Mouse (Mus musculus): Measurements from ENCODE around the gene Prpf38b. TPM values are rescaled to one million over a fixed set of nuclear protein-coding genes. Genes with fewer than 3 reads are reported as not detected.

Gene Prpf38b
- polyA plus RNA-seq, 1 experiment, result 19.0 TPM

DNA sequence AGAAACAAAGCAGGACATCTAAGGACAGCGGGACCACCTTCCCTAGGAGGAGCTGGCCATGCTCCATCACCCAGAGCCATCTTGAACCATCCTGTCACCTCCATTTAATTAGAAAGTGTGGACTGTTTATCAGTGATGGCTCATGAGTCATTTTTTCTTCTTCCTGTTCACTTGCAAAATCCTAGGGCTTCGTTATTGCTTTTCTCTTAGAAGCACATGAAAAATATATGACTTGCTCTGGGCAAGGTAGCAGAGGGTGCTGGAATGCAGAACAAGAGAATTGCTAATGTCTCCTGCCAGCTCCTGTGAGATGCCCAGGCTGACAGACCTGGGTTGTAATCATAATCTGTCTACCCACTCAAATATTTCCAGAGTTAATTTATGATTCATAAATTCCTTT, 50.7 kb downstream of the Prpf38b start:
- no peaks in the 10 kb centered on the region for H3K79me2 ChIP-seq (ENCODE audit: control insufficient read depth, insufficient read depth)
- no peak overlapping the region for H3K4me3 ChIP-seq
- no peak overlapping the region for H3ac ChIP-seq (ENCODE audit: control insufficient read depth, insufficient read length)
- no peak for TF ChIP-seq MYOD1 (IDR thresholded peaks at IDR 0.05; ENCODE audit: control insufficient read depth in 1 of 3, insufficient read length in 2 of 3, low read depth in 2 of 3)
- TF ChIP-seq TCF12 (IDR thresholded peaks at IDR 0.05; ENCODE audit: insufficient read depth, poor library complexity, severe bottlenecking), result no peak
- no peak for TF ChIP-seq MAX (IDR thresholded peaks at IDR 0.05; ENCODE audit: low read depth)
- no peak for TF ChIP-seq MYOG (IDR thresholded peaks at IDR 0.05; ENCODE audit: control insufficient read depth in 1 of 3, insufficient read depth in 1 of 3, insufficient read length in 2 of 3, low read depth in 2 of 3)
- TF ChIP-seq POLR2AphosphoS2 (IDR thresholded peaks at IDR 0.05; ENCODE audit: insufficient read length, low read depth), result no peak
- H3K27me3 ChIP-seq (ENCODE audit: control insufficient read depth, insufficient read depth, insufficient read length), result no peaks in the 10 kb centered on the region
- no peak overlapping the region for H3K4me2 ChIP-seq (ENCODE audit: low read depth)
- no peaks in the 10 kb centered on the region for H3K36me3 ChIP-seq (ENCODE audit: control insufficient read depth, insufficient read depth)

DNA sequence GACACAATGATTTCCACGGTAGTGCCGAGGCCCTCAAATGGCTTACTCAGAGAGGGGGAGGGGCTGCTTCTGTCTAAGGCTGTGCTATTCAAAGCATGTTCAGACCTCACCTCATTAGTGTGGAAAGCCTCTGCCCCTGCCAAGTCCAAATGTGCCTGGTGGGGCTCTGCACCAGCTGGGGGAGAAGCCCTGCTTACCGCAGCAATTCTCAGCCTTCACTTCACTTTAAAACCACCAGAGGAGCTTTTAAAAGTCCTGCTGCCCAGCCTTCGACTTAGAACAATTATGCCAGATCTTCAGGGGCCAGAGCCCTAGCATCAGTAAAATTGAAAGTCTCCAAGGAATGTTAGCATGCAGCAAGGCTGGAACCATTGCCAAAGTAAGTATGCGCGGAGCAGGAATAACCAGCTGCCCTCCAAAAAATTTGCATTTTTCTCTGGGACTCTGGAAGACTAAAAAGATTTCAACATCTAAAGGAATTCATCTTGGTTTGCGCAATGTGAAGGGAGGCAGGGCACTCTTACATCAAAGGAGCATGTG, 53.2 kb downstream of the Prpf38b start:
- TF ChIP-seq MYOD1 (IDR thresholded peaks at IDR 0.05; ENCODE audit: control insufficient read depth in 1 of 3, insufficient read length in 2 of 3, low read depth in 2 of 3) (peak in 1 of 3 experiments; percentile 43), CEBPB (IDR thresholded peaks at IDR 0.05; ENCODE audit: insufficient read depth, poor library complexity, severe bottlenecking) (peak; percentile 92), TCF3 (IDR thresholded peaks at IDR 0.05; ENCODE audit: insufficient read length, low read depth) (no peak), MYOG (IDR thresholded peaks at IDR 0.05; ENCODE audit: control insufficient read depth in 1 of 3, insufficient read depth in 1 of 3, insufficient read length in 2 of 3, low read depth in 2 of 3) (peak in 1 of 3 experiments; percentile 76)
- H3K4me2 ChIP-seq (ENCODE audit: low read depth), result peak overlapping the region; percentile 58
- H3K27me3 ChIP-seq (ENCODE audit: control insufficient read depth, insufficient read depth, insufficient read length), result no peaks in the 10 kb centered on the region

GRCm38 (mm10) chr3:108857714-108858113, 53.8 kb downstream of the Prpf38b start:
- TF ChIP-seq POLR2A (IDR thresholded peaks at IDR 0.05; ENCODE audit: insufficient read length, low read depth) (no peak), TCF12 (IDR thresholded peaks at IDR 0.05; ENCODE audit: insufficient read depth, poor library complexity, severe bottlenecking) (no peak), TCF3 (IDR thresholded peaks at IDR 0.05; ENCODE audit: insufficient read length, low read depth) (no peak), CEBPB (IDR thresholded peaks at IDR 0.05; ENCODE audit: insufficient read depth, poor library complexity, severe bottlenecking) (no peak), REST (IDR thresholded peaks at IDR 0.05; ENCODE audit: insufficient read depth, insufficient read length) (no peak), MYOD1 (IDR thresholded peaks at IDR 0.05; ENCODE audit: control insufficient read depth in 1 of 3, insufficient read length in 2 of 3, low read depth in 2 of 3) (no peak), MYOG (IDR thresholded peaks at IDR 0.05; ENCODE audit: control insufficient read depth in 1 of 3, insufficient read depth in 1 of 3, insufficient read length in 2 of 3, low read depth in 2 of 3) (no peak), MAX (IDR thresholded peaks at IDR 0.05; ENCODE audit: low read depth) (no peak), POLR2AphosphoS2 (IDR thresholded peaks at IDR 0.05; ENCODE audit: insufficient read length, low read depth) (no peak), USF1 (IDR thresholded peaks at IDR 0.05; ENCODE audit: low read depth) (no peak), SRF (IDR thresholded peaks at IDR 0.05; ENCODE audit: control insufficient read depth, insufficient read length, low read depth) (no peak), E2F4 (IDR thresholded peaks at IDR 0.05; ENCODE audit: insufficient read depth) (no peak)

More for the DNA sequence above, 53.2 kb downstream of the Prpf38b start:
- Histone ChIP-seq H3K4me3 (no peak overlapping the region), H3K36me3 (ENCODE audit: control insufficient read depth, insufficient read depth) (no peaks in the 10 kb centered on the region), H3K79me2 (ENCODE audit: control insufficient read depth, insufficient read depth) (no peaks in the 10 kb centered on the region), H3ac (ENCODE audit: control insufficient read depth, insufficient read length) (no peak overlapping the region)

GRCm38 (mm10) chr3:108857124-108857470, 54.4 kb downstream of the Prpf38b start:
- no peak overlapping the region for H3K4me2 ChIP-seq (ENCODE audit: low read depth)

More at GRCm38 (mm10) chr3:108857714-108858113, 53.8 kb downstream of the Prpf38b start:
- no peaks in the 10 kb centered on the region for H3K27me3 ChIP-seq (ENCODE audit: control insufficient read depth, insufficient read depth, insufficient read length)
- H3K4me2 ChIP-seq (ENCODE audit: low read depth), result peak overlapping the region; percentile 58
- H3K36me3 ChIP-seq (ENCODE audit: control insufficient read depth, insufficient read depth), result no peaks in the 10 kb centered on the region
- no peak overlapping the region for H3ac ChIP-seq (ENCODE audit: control insufficient read depth, insufficient read length)
- H3K79me2 ChIP-seq (ENCODE audit: control insufficient read depth, insufficient read depth), result no peaks in the 10 kb centered on the region
- no peak overlapping the region for H3K4me3 ChIP-seq

More at GRCm38 (mm10) chr3:108857124-108857470, 54.4 kb downstream of the Prpf38b start:
- no peak for TF ChIP-seq MYOD1 (IDR thresholded peaks at IDR 0.05; ENCODE audit: control insufficient read depth in 1 of 3, insufficient read length in 2 of 3, low read depth in 2 of 3)
- no peak for TF ChIP-seq MYOG (IDR thresholded peaks at IDR 0.05; ENCODE audit: control insufficient read depth in 1 of 3, insufficient read depth in 1 of 3, insufficient read length in 2 of 3, low read depth in 2 of 3)
- TF ChIP-seq POLR2AphosphoS2 (IDR thresholded peaks at IDR 0.05; ENCODE audit: insufficient read length, low read depth), result no peak
- no peak for TF ChIP-seq CEBPB (IDR thresholded peaks at IDR 0.05; ENCODE audit: insufficient read depth, poor library complexity, severe bottlenecking)
- TF ChIP-seq TCF3 (IDR thresholded peaks at IDR 0.05; ENCODE audit: insufficient read length, low read depth), result no peak
- TF ChIP-seq MAX (IDR thresholded peaks at IDR 0.05; ENCODE audit: low read depth), result no peak
- TF ChIP-seq SRF (IDR thresholded peaks at IDR 0.05; ENCODE audit: control insufficient read depth, insufficient read length, low read depth), result no peak
- TF ChIP-seq REST (IDR thresholded peaks at IDR 0.05; ENCODE audit: insufficient read depth, insufficient read length), result no peak
- TF ChIP-seq POLR2A (IDR thresholded peaks at IDR 0.05; ENCODE audit: insufficient read length, low read depth), result no peak
- no peak for TF ChIP-seq TCF12 (IDR thresholded peaks at IDR 0.05; ENCODE audit: insufficient read depth, poor library complexity, severe bottlenecking)
- no peak for TF ChIP-seq USF1 (IDR thresholded peaks at IDR 0.05; ENCODE audit: low read depth)
- no peak for TF ChIP-seq E2F4 (IDR thresholded peaks at IDR 0.05; ENCODE audit: insufficient read depth)
- Histone ChIP-seq H3K36me3 (ENCODE audit: control insufficient read depth, insufficient read depth) (no peaks in the 10 kb centered on the region), H3K79me2 (ENCODE audit: control insufficient read depth, insufficient read depth) (no peaks in the 10 kb centered on the region), H3ac (ENCODE audit: control insufficient read depth, insufficient read length) (no peak overlapping the region), H3K4me3 (no peak overlapping the region), H3K27me3 (ENCODE audit: control insufficient read depth, insufficient read depth, insufficient read length) (no peaks in the 10 kb centered on the region)

All from myocyte (in vitro differentiated cells).